Comparison of ENCODE assay signal across 1 mouse cellular context in the genomic region with DNA sequence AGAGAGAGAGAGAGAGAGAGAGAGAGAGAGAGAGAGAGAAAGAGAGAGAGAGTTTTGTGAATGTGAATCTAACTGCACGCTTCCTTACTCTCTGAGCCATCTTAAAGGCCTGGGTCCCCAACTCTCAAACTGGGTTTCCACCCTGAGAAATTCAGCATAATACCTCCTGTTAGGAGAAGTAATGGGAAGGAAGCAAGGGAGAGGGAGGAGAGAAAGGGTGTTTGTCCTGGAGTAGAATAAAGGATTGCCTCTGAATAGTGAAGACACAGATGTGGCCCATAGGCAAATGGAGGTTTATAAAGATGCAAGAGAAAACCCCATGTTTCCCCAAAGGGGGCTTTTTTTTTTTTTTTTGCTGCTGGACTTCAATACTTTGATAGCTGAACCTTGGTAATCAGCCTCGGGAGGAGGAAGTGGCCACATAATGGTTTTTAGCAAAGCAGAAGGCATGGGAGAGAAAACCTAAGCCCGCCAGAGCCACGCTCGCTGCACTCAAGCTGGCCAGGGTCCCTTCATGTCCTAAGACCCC.
TF ChIP-seq lines count a peak whose summit lies in the region.

No protein-coding gene starts in this region.

TF ChIP-seq in CH12.LX, 34 proteins besides CTCF, POLR2A, EP300 and RAD21:
- TF ChIP-seq GABPA (IDR thresholded peaks at IDR 0.05; ENCODE audit: insufficient replicate concordance, low read depth, low read length) (no peak), MXI1 (IDR thresholded peaks at IDR 0.05; ENCODE audit: low read depth, low read length) (no peak), ZNF384 (IDR thresholded peaks at IDR 0.05; ENCODE audit: low read depth, low read length) (peak; percentile 92), ZC3H11A (IDR thresholded peaks at IDR 0.05; ENCODE audit: low read depth, low read length) (no peak), MAZ (IDR thresholded peaks at IDR 0.05; ENCODE audit: low read depth, low read length) (no peak), RCOR1 (conservative IDR thresholded peaks at IDR 0.05; ENCODE audit: low read depth, low read length) (no peak), ELF1 (IDR thresholded peaks at IDR 0.05; ENCODE audit: low read depth, low read length) (no peak)
